In the genomic region with DNA sequence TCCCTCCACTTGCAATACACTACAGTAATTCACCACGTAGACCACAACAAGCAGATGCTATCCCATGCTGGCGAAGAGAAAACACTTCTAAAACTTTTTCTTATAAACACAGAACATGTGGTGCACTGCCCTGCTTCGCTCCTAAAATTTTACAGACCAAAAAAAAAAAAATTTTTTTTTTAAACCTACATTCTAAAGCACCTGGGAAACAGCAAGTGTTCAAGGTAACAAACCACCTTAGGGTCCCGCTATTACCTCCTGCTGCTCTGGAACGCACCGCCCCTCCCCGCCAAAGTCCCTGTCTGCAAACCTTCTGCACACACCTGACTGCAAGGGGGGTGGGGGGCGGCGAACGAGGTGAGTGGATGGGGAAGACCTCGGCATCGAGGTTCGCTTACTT, we compare ENCODE assay signal across 8 mouse cellular contexts. TPM values are rescaled to one million over a fixed set of nuclear protein-coding genes. Genes with fewer than 3 reads are reported as not detected.
DNase-seq lines count a peak whose midpoint lies in the region; ATAC-seq lines count a peak whose summit lies in the region.

A gene (plus strand): TSS at position 301 of the 400 bp plus-strand sequence.

- H3K9ac ChIP-seq in forebrain, embryonic 15.5 days (replicated peaks): peak within 1 kb of the TSS; percentile 92
- peak within 1 kb of the TSS; percentile 81 for H3K9ac ChIP-seq in hindbrain, embryonic 13.5 days
- peak within 1 kb of the TSS; percentile 98 for H3K9ac ChIP-seq in liver, embryonic 15.5 days

- H3K4me1 ChIP-seq in forebrain, embryonic 15.5 days: peaks cover 42% of the 10 kb centered on the region
- H3K4me1 ChIP-seq in hindbrain, embryonic 13.5 days (replicated peaks): peaks cover 42% of the 10 kb centered on the region
- peaks cover 36% of the 10 kb centered on the region for H3K4me1 ChIP-seq in liver, embryonic 15.5 days (replicated peaks)

- H3K27ac ChIP-seq in forebrain, embryonic 15.5 days (replicated peaks): peak within 1 kb of the TSS; percentile 99
- H3K27ac ChIP-seq in hindbrain, embryonic 13.5 days: peak within 1 kb of the TSS; percentile 98
- peak within 1 kb of the TSS; percentile 99 for H3K27ac ChIP-seq in liver, embryonic 15.5 days (replicated peaks)

- H3K36me3 ChIP-seq in forebrain, embryonic 15.5 days: 0 out of 2 replicates have a peak, but pooled peaks cover 3% of the 10 kb centered on the region
- H3K36me3 ChIP-seq in hindbrain, embryonic 13.5 days: no peaks in the 10 kb centered on the region
- H3K36me3 ChIP-seq in liver, embryonic 15.5 days (replicated peaks): peaks cover 3% of the 10 kb centered on the region; the same call in 1 of the 2 replicates

- WGBS in forebrain, embryonic 15.5 days: 2% methylated on average over 13 of the region's 13 CpGs
- 1% methylated on average over 13 of the region's 13 CpGs for WGBS in hindbrain, embryonic 13.5 days
- 0% methylated on average over 13 of the region's 13 CpGs for WGBS in liver, embryonic 15.5 days (ENCODE audit: insufficient replicate concordance)

- DNase-seq in heart, adult 18-20 months: no peak
- no peak for DNase-seq in heart, adult 11 months
- DNase-seq in NIH3T3 (ENCODE audit: low read depth): peak; percentile 11
- DNase-seq in T-cell, adult 2 months (ENCODE audit: low spot score): no peak
- DNase-seq in cerebellum, adult 11 months: no peak

- peak within 1 kb of the TSS; percentile 72 for H3K4me2 ChIP-seq in forebrain, embryonic 15.5 days (replicated peaks)
- peak within 1 kb of the TSS; percentile 76 for H3K4me2 ChIP-seq in hindbrain, embryonic 13.5 days
- peak within 1 kb of the TSS; percentile 85 for H3K4me2 ChIP-seq in liver, embryonic 15.5 days

- ATAC-seq in forebrain, embryonic 15.5 days (replicated peaks): no peak
- ATAC-seq in hindbrain, embryonic 13.5 days (ENCODE audit: low FRiP score): no peak
- no peak; the same call in 1 of the 2 replicates for ATAC-seq in liver, embryonic 15.5 days (ENCODE audit: insufficient read depth)

- peak within 1 kb of the TSS; percentile 74 for H3K4me3 ChIP-seq in forebrain, embryonic 15.5 days
- peak within 1 kb of the TSS; percentile 58 for H3K4me3 ChIP-seq in hindbrain, embryonic 13.5 days
- peak within 1 kb of the TSS; percentile 93 for H3K4me3 ChIP-seq in liver, embryonic 15.5 days (replicated peaks)

- H3K9me3 ChIP-seq in forebrain, embryonic 15.5 days: no peaks in the 10 kb centered on the region
- H3K9me3 ChIP-seq in hindbrain, embryonic 13.5 days: no peaks in the 10 kb centered on the region
- H3K9me3 ChIP-seq in liver, embryonic 15.5 days (replicated peaks): no peaks in the 10 kb centered on the region

- no peaks in the 10 kb centered on the region for H3K27me3 ChIP-seq in forebrain, embryonic 15.5 days
- H3K27me3 ChIP-seq in hindbrain, embryonic 13.5 days: no peaks in the 10 kb centered on the region
- H3K27me3 ChIP-seq in liver, embryonic 15.5 days: no peaks in the 10 kb centered on the region

RNA-seq across cellular contexts. Expression of the gene that starts here (rescaled TPM):
- 10 to 100 TPM; 64.8 to 73.0 TPM for total RNA-seq in heart, adult 18-20 months (2021)
- polyA plus RNA-seq in forebrain, embryonic 15.5 days (2015; fragmentation: Nextera tagmentation; extraction: Ambion mirVana): 53.8 and 55.8 TPM in 2 replicates
- 48.7 and 53.1 TPM in 2 replicates for polyA plus RNA-seq in hindbrain, embryonic 13.5 days (2015; fragmentation: Nextera tagmentation; extraction: Ambion mirVana)
- polyA plus RNA-seq in liver, embryonic 15.5 days (2015; fragmentation: Nextera tagmentation; extraction: Ambion mirVana): 81.0 and 83.4 TPM in 2 replicates
